ENCODE assay signal across 9 mouse cellular contexts in genomic region chr13:40921326-40922059, GRCm38 (mm10).
DNase-seq lines count a peak whose midpoint lies in the region; ATAC-seq and TF ChIP-seq lines count a peak whose summit lies in the region.
"Had no signal": no experiment of that assay in that cellular context is flagged by ENCODE, and none has a peak within 500 bp of the region (broad histone marks: within the 10 kb centered on the region; RNA-seq: fewer than 3 reads in every experiment).

No protein-coding gene starts in this region.

- 28% methylated on average over 8 of the region's 8 CpGs for WGBS in liver, postnatal 0 days (ENCODE audit: insufficient replicate concordance)
- 77% methylated on average over 8 of the region's 8 CpGs for WGBS in forebrain, embryonic 15.5 days
- WGBS in hindbrain, embryonic 10.5 days, result 79% methylated on average over 8 of the region's 8 CpGs

- no peaks in the 10 kb centered on the region for H3K9me3 ChIP-seq in liver, postnatal 0 days (ENCODE audit: low read length)
- no peaks in the 10 kb centered on the region for H3K9me3 ChIP-seq in forebrain, embryonic 15.5 days
- no peaks in the 10 kb centered on the region for H3K9me3 ChIP-seq in hindbrain, embryonic 10.5 days

- H3K9ac ChIP-seq in liver, postnatal 0 days (replicated peaks), result no peak overlapping the region
- H3K9ac ChIP-seq in forebrain, embryonic 15.5 days (replicated peaks), result no peak overlapping the region

- peak; percentile 42 for ATAC-seq in liver, postnatal 0 days
- ATAC-seq in forebrain, embryonic 15.5 days (replicated peaks), result no peak
- ATAC-seq: hindbrain, embryonic 16.5 days had no signal

- no peaks in the 10 kb centered on the region for H3K36me3 ChIP-seq in liver, postnatal 0 days (replicated peaks; ENCODE audit: insufficient read depth, low read length)
- H3K36me3 ChIP-seq in forebrain, embryonic 15.5 days, result no peaks in the 10 kb centered on the region
- H3K36me3 ChIP-seq in hindbrain, embryonic 10.5 days, result no peaks in the 10 kb centered on the region

- DNase-seq in cerebellum, postnatal 10 days, result peak; percentile 22 to 38
- no peak for DNase-seq in cerebellum, adult 9-10 months
- DNase-seq in urinary bladder, postnatal 14 days (ENCODE audit: low spot score), result peak; percentile 41
- no peak for DNase-seq in urinary bladder, postnatal 25 days (ENCODE audit: low spot score)
- DNase-seq in liver, postnatal 0 days, result peak; percentile 43
- peak; percentile 29 for DNase-seq in telencephalon, adult 2 months (ENCODE audit: low read depth, low spot score)
- DNase-seq in hindbrain, embryonic 10.5 days (ENCODE audit: low spot score), result no peak

- H3K27ac ChIP-seq in liver, postnatal 0 days (ENCODE audit: low read depth), result peak overlapping the region; percentile 67
- no peak overlapping the region for H3K27ac ChIP-seq in forebrain, embryonic 15.5 days (replicated peaks)
- H3K27ac ChIP-seq in hindbrain, embryonic 10.5 days, result no peak overlapping the region

- no peak overlapping the region; the same call in 1 of the 2 replicates for H3K4me2 ChIP-seq in liver, postnatal 0 days (ENCODE audit: low read depth, low read length)
- no peak overlapping the region for H3K4me2 ChIP-seq in forebrain, embryonic 15.5 days (replicated peaks)

- no peak for TF ChIP-seq EP300 in liver, postnatal 0 days (IDR thresholded peaks at IDR 0.05; ENCODE audit: low read depth)

- peaks cover 24% of the 10 kb centered on the region for H3K4me1 ChIP-seq in liver, postnatal 0 days (ENCODE audit: insufficient read depth)
- peaks cover 16% of the 10 kb centered on the region for H3K4me1 ChIP-seq in forebrain, embryonic 15.5 days
- peaks cover 26% of the 10 kb centered on the region for H3K4me1 ChIP-seq in hindbrain, embryonic 10.5 days (replicated peaks)

- no peak overlapping the region for H3K4me3 ChIP-seq in liver, postnatal 0 days (ENCODE audit: low read depth, low read length)
- H3K4me3 ChIP-seq in forebrain, embryonic 15.5 days, result no peak overlapping the region
- no peak overlapping the region for H3K4me3 ChIP-seq in hindbrain, embryonic 10.5 days

- H3K27me3 ChIP-seq in liver, postnatal 0 days (ENCODE audit: insufficient read depth, low read length), result 0 out of 2 replicates have a peak, but pooled peaks cover 4% of the 10 kb centered on the region
- no peaks in the 10 kb centered on the region for H3K27me3 ChIP-seq in forebrain, embryonic 15.5 days
- H3K27me3 ChIP-seq in hindbrain, embryonic 10.5 days (ENCODE audit: insufficient read depth, poor library complexity, severe bottlenecking), result peaks cover 37% of the 10 kb centered on the region

- TF ChIP-seq CTCF in liver, postnatal 0 days (IDR thresholded peaks at IDR 0.05; ENCODE audit: low read depth), result no peak

Comparison
In these comparisons a context has a peak if more than half of its experiments do, and no peak if none do; other contexts are left out.
1. DNase-seq: peak in cerebellum, postnatal 10 days (2 of 2), urinary bladder, postnatal 14 days (single experiment), liver, postnatal 0 days (single experiment) and telencephalon, adult 2 months (single experiment); none in cerebellum, adult 9-10 months (single experiment), urinary bladder, postnatal 25 days (single experiment) and hindbrain, embryonic 10.5 days (single experiment).